Mouse (Mus musculus) heart, embryonic 12.5 days (tissue): Measurements from ENCODE around the gene Tmem131l. TPM values are rescaled to one million over a fixed set of nuclear protein-coding genes. Genes with fewer than 3 reads are reported as not detected.

Experiments used
- ATAC-seq: fragments of 200-750 bp; cut with Nextera tagmentation; 2 replicates; pipeline ENCODE4 v1.8.0; 2017; ENCODE audit warnings: moderate TSS enrichment, moderate library complexity; ENCODE audit not compliant: insufficient number of reproducible peaks, low FRiP score
- H3K27ac ChIP-seq: fragments of 300-500 bp; sonication (generic); 2 replicates; pipeline ENCODE4 v1.5.1; 2016; ENCODE audit warnings: mild to moderate bottlenecking, moderate library complexity; ENCODE audit not compliant: poor library complexity, severe bottlenecking
- H3K27me3 ChIP-seq: fragments of 300-500 bp; sonication (generic); replicated peaks from 2 replicates; pipeline ENCODE4 v1.6.1; 2016; ENCODE audit warnings: mild to moderate bottlenecking, moderate library complexity
- H3K36me3 ChIP-seq: fragments of 300-500 bp; sonication (generic); 2 replicates; pipeline ENCODE4 v1.6.1; 2016; ENCODE audit warnings: mild to moderate bottlenecking, moderate library complexity
- H3K4me1 ChIP-seq: fragments of 300-500 bp; sonication (generic); replicated peaks from 2 replicates; pipeline ENCODE4 v1.6.1; 2016; ENCODE audit warnings: mild to moderate bottlenecking
- H3K4me2 ChIP-seq: fragments of 300-500 bp; sonication (generic); 2 replicates; pipeline ENCODE4 v1.6.1; 2016; ENCODE audit warnings: mild to moderate bottlenecking, moderate library complexity
- H3K4me3 ChIP-seq: fragments of 300-500 bp; sonication (generic); 2 replicates; pipeline ENCODE4 v1.5.1; 2016; ENCODE audit warnings: mild to moderate bottlenecking
- H3K9ac ChIP-seq: fragments of 300-500 bp; sonication (generic); 2 replicates; pipeline ENCODE4 v1.6.1; 2016; ENCODE audit warnings: mild to moderate bottlenecking, moderate library complexity
- H3K9me3 ChIP-seq: fragments of 300-500 bp; sonication (generic); replicated peaks from 2 replicates; pipeline ENCODE4 v1.6.1; 2016; ENCODE audit warnings: mild to moderate bottlenecking, moderate library complexity
- WGBS: fragments of 180-500 bp; shearing (Covaris S2); methylation state at CpG from one replicate; pipeline ENCODE4 v1.1.7; 2016; 5-methylcytosine and 5-hydroxymethylcytosine counted together
- polyA plus RNA-seq: library from polyadenylated mRNA; unstranded; fragments of >200 nt; fragmentation: Nextera tagmentation; extraction: Ambion mirVana; gene quantifications from 2 replicates; pipeline ENCODE4 v1.2.1, GENCODE M21; 2016

Gene Tmem131l
- polyA plus RNA-seq, 1 experiment from 2014 or later: 26.9 TPM

DNA sequence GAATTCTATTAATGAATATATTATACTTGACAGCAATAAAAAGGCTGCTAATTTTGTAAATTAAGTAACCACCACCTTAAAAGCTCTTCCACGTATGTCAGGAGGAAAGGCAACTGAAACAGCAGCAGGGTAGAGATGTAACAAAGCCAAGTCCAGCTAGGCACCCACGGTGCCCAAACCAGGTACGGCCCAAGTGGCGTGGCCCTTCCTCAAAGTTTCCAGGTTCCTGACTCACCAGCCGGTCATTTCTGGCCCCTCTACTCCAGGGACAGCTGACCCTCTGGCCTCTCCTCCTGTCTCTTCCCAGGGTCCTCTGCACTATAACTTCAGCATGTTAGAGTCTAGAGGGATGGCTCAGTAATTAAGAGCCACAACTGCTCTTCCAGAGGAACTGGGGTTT is 7.6 kb downstream of the Tmem131l start:
- peaks cover 20% of the 10 kb centered on the region for H3K36me3 ChIP-seq
- H3K9ac ChIP-seq: no peak overlapping the region
- H3K9me3 ChIP-seq: no peaks in the 10 kb centered on the region
- no peak overlapping the region for H3K4me2 ChIP-seq
- H3K4me3 ChIP-seq: no peak overlapping the region
- H3K27me3 ChIP-seq: no peaks in the 10 kb centered on the region
- H3K4me1 ChIP-seq: peaks cover 24% of the 10 kb centered on the region
- no peak for ATAC-seq
- 92% methylated on average over 5 of the region's 5 CpGs for WGBS
- no peak overlapping the region for H3K27ac ChIP-seq

DNA sequence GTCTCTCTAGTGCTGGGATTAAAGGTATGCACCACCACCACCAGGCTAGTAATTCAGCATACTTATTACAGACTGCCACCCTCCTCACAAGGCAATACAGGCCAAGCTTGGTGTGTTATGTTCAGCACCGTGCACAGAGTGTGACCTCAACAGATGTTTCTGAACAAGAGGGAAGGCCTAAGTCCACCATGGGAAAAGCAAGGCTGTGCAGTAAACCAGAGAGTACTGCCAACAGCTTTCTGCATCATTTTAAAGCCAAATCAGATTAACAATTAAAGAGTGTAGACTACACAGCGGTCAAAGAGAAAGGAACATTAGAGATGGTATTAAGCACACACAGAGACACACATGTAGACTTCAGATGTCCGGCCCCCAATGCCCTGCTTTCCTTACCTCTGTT is 8.8 kb downstream of the Tmem131l start:
- H3K27me3 ChIP-seq: no peaks in the 10 kb centered on the region
- H3K36me3 ChIP-seq: peaks cover 20% of the 10 kb centered on the region
- no peak overlapping the region for H3K9ac ChIP-seq
- ATAC-seq: no peak
- H3K4me3 ChIP-seq: no peak overlapping the region
- no peak overlapping the region for H3K4me2 ChIP-seq
- no peak overlapping the region for H3K27ac ChIP-seq
- H3K9me3 ChIP-seq: no peaks in the 10 kb centered on the region
- WGBS: 91% methylated on average over 3 of the region's 3 CpGs
- H3K4me1 ChIP-seq: peaks cover 30% of the 10 kb centered on the region

DNA sequence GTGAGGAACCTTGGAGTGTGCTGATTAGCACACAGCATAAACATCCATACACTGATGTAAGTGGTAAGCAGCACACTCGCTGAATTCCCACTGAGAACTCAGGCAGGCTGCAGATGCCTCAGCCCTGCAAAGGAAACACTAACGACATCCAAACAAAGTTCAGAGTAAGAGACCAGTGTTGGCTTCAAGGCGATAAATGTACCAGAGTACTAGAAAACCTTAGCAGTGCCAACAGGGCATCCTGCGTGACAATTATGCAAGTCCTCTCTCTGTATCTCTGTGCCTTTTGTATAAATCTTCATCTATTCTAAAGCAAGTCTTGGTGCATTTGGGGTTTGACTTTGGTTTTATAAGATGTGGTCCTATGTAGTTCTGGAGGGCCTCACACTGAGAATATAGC is 11.0 kb downstream of the Tmem131l start:
- Histone ChIP-seq H3K4me3 (no peak overlapping the region), H3K27me3 (no peaks in the 10 kb centered on the region), H3K9me3 (no peaks in the 10 kb centered on the region), H3K36me3 (peaks cover 20% of the 10 kb centered on the region), H3K27ac (no peak overlapping the region; the same call in 1 of the 2 replicates), H3K4me2 (no peak overlapping the region), H3K9ac (no peak overlapping the region), H3K4me1 (peaks cover 36% of the 10 kb centered on the region)
- no peak for ATAC-seq
- 85% methylated on average over 4 of the region's 4 CpGs for WGBS

DNA sequence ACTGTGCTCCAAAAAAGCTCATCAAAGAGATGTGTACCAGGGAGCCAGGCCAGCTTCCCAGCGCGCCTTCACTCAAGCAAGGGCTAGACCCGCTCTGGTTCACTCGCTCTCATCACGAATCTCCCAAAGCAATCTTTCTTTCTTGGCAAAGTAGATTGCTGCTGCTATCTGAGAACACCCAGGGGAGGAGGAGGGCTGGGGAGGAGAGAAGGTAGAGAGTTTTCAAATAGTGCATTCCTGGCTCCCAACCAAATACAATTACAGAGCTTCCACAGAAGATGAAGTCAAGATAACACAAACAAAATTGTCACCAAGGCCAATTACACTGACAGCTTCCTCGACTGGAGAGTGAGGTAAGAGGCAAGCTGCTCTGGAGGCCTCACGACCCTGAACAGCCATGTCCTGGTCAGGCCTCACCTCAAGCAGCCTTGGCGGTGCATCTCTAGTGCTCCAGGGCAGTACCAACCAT is 12.2 kb downstream of the Tmem131l start:
- H3K9me3 ChIP-seq: no peaks in the 10 kb centered on the region
- H3K4me2 ChIP-seq: no peak overlapping the region
- no peak overlapping the region for H3K4me3 ChIP-seq
- H3K36me3 ChIP-seq: peaks cover 20% of the 10 kb centered on the region
- no peaks in the 10 kb centered on the region for H3K27me3 ChIP-seq
- ATAC-seq: no peak
- H3K27ac ChIP-seq: no peak overlapping the region
- 71% methylated on average over 8 of the region's 8 CpGs for WGBS
- no peak overlapping the region for H3K9ac ChIP-seq
- H3K4me1 ChIP-seq: peaks cover 36% of the 10 kb centered on the region

DNA sequence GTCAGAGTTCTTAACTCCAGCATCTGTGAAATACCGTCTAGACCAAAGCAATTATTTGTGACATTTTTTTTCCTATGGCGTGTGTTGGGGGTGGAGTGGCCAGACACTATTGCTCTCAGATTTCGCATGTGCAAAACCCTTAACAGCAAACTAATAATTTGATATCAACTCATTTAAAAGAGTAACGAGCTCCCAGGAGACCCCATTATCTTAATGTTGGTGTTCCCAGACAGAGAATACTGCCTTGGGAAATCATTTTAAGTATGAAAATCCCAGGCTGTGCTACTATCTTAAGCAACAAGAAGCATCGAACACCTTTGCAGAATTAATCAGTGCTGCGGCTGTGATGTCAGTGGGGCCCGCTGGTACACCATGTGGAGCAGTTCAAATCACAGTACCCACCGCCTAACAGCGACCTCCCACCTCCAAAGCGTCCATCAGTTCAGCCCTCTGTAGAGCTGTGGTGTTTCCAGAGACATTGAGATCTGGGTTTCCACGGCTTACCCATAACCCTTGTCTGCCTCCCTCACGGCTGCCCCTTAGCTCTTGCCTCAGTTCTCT is 15.4 kb downstream of the Tmem131l start:
- no peak overlapping the region for H3K4me2 ChIP-seq
- H3K4me1 ChIP-seq: peaks cover 59% of the 10 kb centered on the region
- H3K4me3 ChIP-seq: no peak overlapping the region
- no peak for ATAC-seq
- no peaks in the 10 kb centered on the region for H3K27me3 ChIP-seq
- 85% methylated on average over 12 of the region's 12 CpGs for WGBS
- H3K36me3 ChIP-seq: peaks cover 5% of the 10 kb centered on the region; the same call in 1 of the 2 replicates
- no peaks in the 10 kb centered on the region for H3K9me3 ChIP-seq
- H3K27ac ChIP-seq: no peak overlapping the region
- no peak overlapping the region for H3K9ac ChIP-seq

DNA sequence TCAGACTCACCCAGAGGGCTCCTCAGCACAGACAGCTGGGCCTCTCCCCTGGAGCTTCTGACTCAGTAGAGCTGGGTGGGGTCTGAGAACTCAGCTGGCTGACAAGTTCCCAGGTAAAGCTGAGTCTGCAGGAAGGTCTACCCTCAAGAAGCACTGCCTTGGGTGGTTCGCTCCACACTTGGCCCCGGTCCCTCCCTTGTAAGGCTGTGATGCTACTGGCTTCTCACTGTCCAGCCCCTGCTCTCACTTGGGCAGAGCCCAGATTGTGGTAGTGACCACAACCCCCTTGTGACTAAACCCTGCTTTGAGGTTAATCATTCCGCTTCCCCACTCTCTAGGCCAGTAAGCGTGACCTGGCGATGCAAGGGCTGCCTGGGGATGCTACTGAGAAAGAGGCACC is 17.3 kb downstream of the Tmem131l start:
- H3K4me1 ChIP-seq: peaks cover 51% of the 10 kb centered on the region
- no peak overlapping the region for H3K4me3 ChIP-seq
- 0 out of 2 replicates have a peak, but pooled peaks have one; percentile 36 for ATAC-seq
- H3K27me3 ChIP-seq: no peaks in the 10 kb centered on the region
- H3K36me3 ChIP-seq: peaks cover 7% of the 10 kb centered on the region; the same call in 1 of the 2 replicates
- H3K27ac ChIP-seq: no peak overlapping the region
- H3K9me3 ChIP-seq: no peaks in the 10 kb centered on the region
- H3K4me2 ChIP-seq: no peak overlapping the region
- 75% methylated on average over 5 of the region's 5 CpGs for WGBS
- H3K9ac ChIP-seq: no peak overlapping the region

DNA sequence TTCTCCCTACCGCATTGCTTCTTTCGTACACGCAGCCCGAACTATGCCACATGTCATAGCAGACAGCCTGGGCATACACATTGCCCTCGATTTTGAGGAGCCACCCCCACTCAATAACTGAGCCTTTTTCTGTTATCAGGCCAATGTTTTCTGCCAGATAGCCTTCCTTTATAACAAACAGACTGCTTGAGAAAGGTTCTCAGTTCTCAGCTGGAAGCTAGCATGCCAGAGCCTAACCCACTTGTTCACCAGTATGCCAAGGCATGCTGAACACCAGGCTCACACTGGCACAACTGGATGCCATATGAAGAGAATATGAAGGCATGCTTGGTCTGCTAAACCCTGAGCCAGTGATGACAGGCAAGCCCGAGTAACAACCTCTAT is 17.8 kb downstream of the Tmem131l start:
- WGBS: 76% methylated on average over 6 of the region's 6 CpGs
- peaks cover 49% of the 10 kb centered on the region for H3K4me1 ChIP-seq

DNA sequence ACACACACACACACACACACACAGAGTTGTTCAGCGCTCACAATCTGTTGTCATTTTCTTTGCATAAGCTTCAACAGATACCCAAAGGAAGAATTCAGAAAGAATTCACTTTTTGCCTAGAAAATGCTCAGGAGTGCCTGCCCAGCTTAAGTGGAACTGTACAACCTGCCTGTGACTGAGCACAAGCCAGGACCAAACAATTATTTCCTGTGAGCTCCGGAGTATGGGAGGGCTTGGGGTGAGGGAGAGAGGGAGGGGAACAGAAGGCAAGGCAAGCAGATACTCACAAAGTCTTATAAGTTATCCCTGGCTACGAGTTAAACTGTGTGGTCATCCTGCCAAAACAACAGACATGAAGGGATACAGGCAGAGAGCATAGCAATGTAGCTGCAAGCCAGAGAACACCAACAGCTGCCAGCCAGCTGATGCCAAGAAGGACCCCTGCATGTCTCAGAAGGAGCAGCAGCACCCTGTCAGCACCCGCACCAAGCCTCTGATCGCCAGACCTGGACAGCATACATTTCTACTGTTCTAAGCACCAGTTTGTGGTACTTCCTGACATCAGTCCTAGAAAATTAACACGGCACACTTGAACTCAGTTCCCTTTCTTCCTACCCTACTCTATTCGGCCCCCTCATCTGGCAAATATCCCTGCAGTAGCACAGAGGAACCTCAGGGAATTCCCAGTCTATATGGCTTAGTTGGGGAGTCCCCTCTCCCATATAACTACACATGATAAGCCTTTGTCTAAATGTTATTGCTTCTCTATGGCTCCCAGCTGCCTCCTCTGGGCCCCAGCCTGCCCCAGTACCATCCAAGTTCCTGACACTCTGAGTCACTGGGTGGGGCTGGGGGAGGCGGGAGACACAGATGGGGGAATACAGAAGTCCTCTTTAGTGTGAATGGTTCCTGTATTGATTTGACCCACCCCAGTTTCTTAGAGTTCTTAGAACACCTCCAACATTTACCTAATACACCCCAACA is 18.5 kb downstream of the Tmem131l start:
- H3K27me3 ChIP-seq: no peaks in the 10 kb centered on the region
- H3K9ac ChIP-seq: no peak overlapping the region
- ATAC-seq: no peak
- no peak overlapping the region for H3K4me3 ChIP-seq
- no peak overlapping the region for H3K4me2 ChIP-seq
- peaks cover 45% of the 10 kb centered on the region for H3K4me1 ChIP-seq
- H3K9me3 ChIP-seq: no peaks in the 10 kb centered on the region
- H3K27ac ChIP-seq: no peak overlapping the region
- peaks cover 9% of the 10 kb centered on the region for H3K36me3 ChIP-seq
- WGBS: 64% methylated on average over 8 of the region's 8 CpGs

More for the DNA sequence above, 17.8 kb downstream of the Tmem131l start:
- H3K27me3 ChIP-seq: no peaks in the 10 kb centered on the region
- H3K4me3 ChIP-seq: no peak overlapping the region
- no peak for ATAC-seq
- H3K4me2 ChIP-seq: no peak overlapping the region
- H3K36me3 ChIP-seq: peaks cover 7% of the 10 kb centered on the region; the same call in 1 of the 2 replicates
- no peak overlapping the region for H3K27ac ChIP-seq
- H3K9ac ChIP-seq: no peak overlapping the region
- no peaks in the 10 kb centered on the region for H3K9me3 ChIP-seq

DNA sequence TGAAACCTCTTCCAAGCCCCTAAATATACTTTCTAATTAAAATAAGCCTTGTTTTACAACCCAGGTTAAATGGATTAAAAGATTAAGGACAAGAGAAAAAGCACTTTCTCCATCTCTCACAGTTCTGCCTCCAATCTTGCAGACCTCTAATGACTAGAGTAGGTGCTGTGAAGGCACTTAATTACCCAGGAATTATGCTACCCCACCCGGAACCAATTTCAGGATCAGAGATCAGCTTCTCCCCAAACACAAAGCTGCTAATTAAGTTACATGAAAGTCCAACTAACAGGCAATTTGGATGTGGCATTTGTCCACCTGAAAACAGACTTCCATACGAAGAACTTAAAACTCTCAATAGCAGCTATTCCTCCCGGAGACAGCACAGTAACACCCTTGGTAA is 19.4 kb downstream of the Tmem131l start:
- H3K27ac ChIP-seq: no peak overlapping the region
- no peak overlapping the region for H3K9ac ChIP-seq
- ATAC-seq: no peak
- no peak overlapping the region for H3K4me3 ChIP-seq
- H3K9me3 ChIP-seq: no peaks in the 10 kb centered on the region
- H3K27me3 ChIP-seq: no peaks in the 10 kb centered on the region
- WGBS: 77% methylated on average over 3 of the region's 3 CpGs
- peaks cover 42% of the 10 kb centered on the region for H3K4me1 ChIP-seq
- H3K4me2 ChIP-seq: no peak overlapping the region
- peaks cover 10% of the 10 kb centered on the region for H3K36me3 ChIP-seq

DNA sequence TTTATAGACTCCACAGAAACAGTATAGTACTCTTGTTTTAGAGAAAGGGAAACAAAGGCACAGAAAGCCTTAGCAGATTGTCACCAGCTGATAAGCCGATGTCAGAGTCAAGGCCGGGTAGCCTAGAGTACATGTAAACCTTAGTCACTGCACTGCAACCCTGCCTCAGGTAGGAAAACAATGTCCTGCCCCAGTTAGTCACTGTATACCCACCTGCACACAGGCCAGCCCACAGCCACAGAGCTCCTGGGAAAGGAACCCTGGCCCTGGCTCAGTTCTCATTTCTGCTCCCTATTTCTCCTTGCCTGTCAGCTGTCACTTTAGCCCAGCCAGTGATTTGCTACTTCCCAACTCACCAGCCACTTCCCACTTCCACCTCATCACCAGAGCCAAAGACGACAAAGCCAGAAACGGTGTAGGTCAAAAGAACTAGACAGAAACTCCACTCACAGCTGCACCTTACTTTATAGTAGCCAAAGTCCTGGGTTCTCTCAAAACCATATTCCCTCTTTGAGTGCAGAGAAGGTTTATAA is 24.4 kb downstream of the Tmem131l start:
- ATAC-seq: no peak

DNA sequence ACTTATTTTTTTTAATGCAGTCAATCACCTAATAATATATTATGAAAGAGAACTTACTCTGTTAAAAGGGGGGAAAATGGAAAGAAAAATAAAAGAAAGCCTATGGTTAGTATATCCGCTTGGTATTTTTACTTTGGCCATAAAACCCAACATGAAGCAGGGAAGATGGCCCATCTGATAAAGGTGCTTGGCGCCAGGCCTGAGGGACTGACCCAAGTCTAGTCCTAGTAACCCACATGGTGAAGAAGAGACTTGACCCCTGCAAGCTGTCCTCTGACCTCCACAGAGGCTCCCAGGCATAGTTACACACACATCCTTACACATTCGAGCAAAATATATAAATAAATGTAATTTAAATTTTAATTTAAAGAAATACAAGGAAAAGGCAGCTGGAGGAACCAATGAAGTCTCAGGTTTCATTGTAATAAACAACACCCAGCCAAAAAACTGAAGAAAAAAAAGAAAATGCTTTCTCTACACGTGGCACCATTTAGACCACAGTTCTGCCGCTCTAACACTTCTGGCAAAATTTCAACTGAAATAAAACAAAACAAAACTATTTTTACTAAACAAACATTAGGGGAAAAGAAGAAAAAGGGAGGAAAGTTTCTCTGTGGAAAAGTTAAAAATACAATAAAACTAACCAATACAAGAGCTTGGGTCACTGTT is 28.8 kb downstream of the Tmem131l start:
- WGBS: 80% methylated on average over 5 of the region's 5 CpGs
- no peak overlapping the region for H3K4me3 ChIP-seq
- H3K9me3 ChIP-seq: no peaks in the 10 kb centered on the region
- no peak for ATAC-seq
- H3K27me3 ChIP-seq: no peaks in the 10 kb centered on the region
- H3K27ac ChIP-seq: no peak overlapping the region
- H3K36me3 ChIP-seq: peaks cover 17% of the 10 kb centered on the region
- 0 out of 2 replicates have a peak, but pooled peaks cover 14% of the 10 kb centered on the region for H3K4me1 ChIP-seq
- no peak overlapping the region for H3K4me2 ChIP-seq
- H3K9ac ChIP-seq: no peak overlapping the region

More for the DNA sequence above, 24.4 kb downstream of the Tmem131l start:
- peaks cover 23% of the 10 kb centered on the region for H3K36me3 ChIP-seq
- no peaks in the 10 kb centered on the region for H3K27me3 ChIP-seq
- H3K9me3 ChIP-seq: no peaks in the 10 kb centered on the region
- H3K9ac ChIP-seq: no peak overlapping the region
- H3K4me3 ChIP-seq: no peak overlapping the region
- 60% methylated on average over 4 of the region's 4 CpGs for WGBS
- no peak overlapping the region for H3K4me2 ChIP-seq
- H3K27ac ChIP-seq: no peak overlapping the region
- H3K4me1 ChIP-seq: peaks cover 21% of the 10 kb centered on the region
